Mouse (Mus musculus) testis, adult 2 months (tissue): ENCODE results near the gene Mex3a.

ENCODE experiments used
- CTCF ChIP-seq: fragments of 200-500 bp; IDR thresholded peaks from 2 replicates; pipeline ENCODE4 v1.5.1; 2012; ENCODE audit warnings: low read depth, mild to moderate bottlenecking, inconsistent platforms, low read length, moderate library complexity; ENCODE audit not compliant: control insufficient read depth, insufficient read depth, insufficient replicate concordance
- POLR2A ChIP-seq: fragments of 200-500 bp; IDR thresholded peaks from 2 replicates; pipeline ENCODE4 v1.6.1; 2012; ENCODE audit warnings: low read depth, mild to moderate bottlenecking, inconsistent platforms, low read length, moderate library complexity; ENCODE audit not compliant: control insufficient read depth

- TF ChIP-seq CTCF (no peak), POLR2A (no peak)
These were observed 37.5 kb downstream of the Mex3a start for GRCm38 (mm10) chr3:88569694-88570093.
